Mouse (Mus musculus) bone marrow macrophage, adult 2 months (primary cell): Measurements from ENCODE around the gene Slc8b1. TPM values are rescaled to one million over a fixed set of nuclear protein-coding genes. Genes with fewer than 3 reads are reported as not detected.

Source experiments
- H3K27ac ChIP-seq: 2 replicates; pipeline ENCODE4 v1.5.1; 2012; ENCODE audit warnings: low read depth, low read length; ENCODE audit not compliant: insufficient read depth
- H3K4me1 ChIP-seq: 2 replicates; pipeline ENCODE4 v1.6.1; 2012; ENCODE audit warnings: low read length; ENCODE audit not compliant: control insufficient read depth, insufficient read depth
- H3K4me3 ChIP-seq: 2 replicates; pipeline ENCODE4 v1.5.1; 2012; ENCODE audit warnings: mild to moderate bottlenecking, low read length, moderate library complexity; ENCODE audit not compliant: insufficient read depth
- CTCF ChIP-seq: IDR thresholded peaks from 2 replicates; pipeline ENCODE4 v1.5.1; 2012; ENCODE audit warnings: low read depth, mild to moderate bottlenecking, low read length, moderate library complexity
- POLR2A ChIP-seq: IDR thresholded peaks from 2 replicates; pipeline ENCODE4 v1.6.1; 2012; ENCODE audit warnings: mild to moderate bottlenecking, low read depth, low read length, borderline replicate concordance
- polyA plus RNA-seq: library from polyadenylated mRNA; stranded (reverse); fragments of >200 nt; gene quantifications from 2 replicates; pipeline ENCODE4 v1.2.4, GENCODE M21; 2012; ENCODE audit not compliant: missing spikeins, insufficient read depth, insufficient read length

Gene Slc8b1
- polyA plus RNA-seq, 1 experiment = 79.4 TPM

- Histone ChIP-seq H3K4me3 (no peak overlapping the region), H3K4me1 (no peaks in the 10 kb centered on the region), H3K27ac (no peak overlapping the region)
- TF ChIP-seq POLR2A = no peak
- no peak for TF ChIP-seq CTCF
Observed at GRCm38 (mm10) chr5:120473361-120473760, 37.6 kb upstream of the Slc8b1 start.

GRCm38 (mm10) chr5:120475861-120476260 lies 35.1 kb upstream of the Slc8b1 start:
- Histone ChIP-seq H3K27ac (no peak overlapping the region), H3K4me1 (no peaks in the 10 kb centered on the region), H3K4me3 (no peak overlapping the region)
- TF ChIP-seq POLR2A (no peak), CTCF (no peak)

GRCm38 (mm10) chr5:120476296-120476695 lies 34.7 kb upstream of the Slc8b1 start, which contains the start of gene Sds:
TSS of gene Sds (plus strand) at chr5:120476526.
- Histone ChIP-seq H3K4me3 (no peak within 1 kb of the TSS), H3K27ac (no peak within 1 kb of the TSS), H3K4me1 (no peaks in the 10 kb centered on the region)
- TF ChIP-seq CTCF = no peak
- TF ChIP-seq POLR2A = no peak

- no peak overlapping the region for H3K4me3 ChIP-seq
- TF ChIP-seq CTCF (no peak), POLR2A (no peak)
- no peak overlapping the region for H3K27ac ChIP-seq
- no peaks in the 10 kb centered on the region for H3K4me1 ChIP-seq
Observed at GRCm38 (mm10) chr5:120477993-120478392, 33.0 kb upstream of the Slc8b1 start.

GRCm38 (mm10) chr5:120479538-120479937 lies 31.4 kb upstream of the Slc8b1 start:
- Histone ChIP-seq H3K27ac (no peak overlapping the region), H3K4me1 (no peaks in the 10 kb centered on the region)
- TF ChIP-seq POLR2A (no peak), CTCF (no peak)

GRCm38 (mm10) chr5:120481205-120481604 lies 29.8 kb upstream of the Slc8b1 start:
- no peak for TF ChIP-seq CTCF
- no peak for TF ChIP-seq POLR2A
- H3K27ac ChIP-seq = no peak overlapping the region
- H3K4me1 ChIP-seq = no peaks in the 10 kb centered on the region
- no peak overlapping the region for H3K4me3 ChIP-seq

More at GRCm38 (mm10) chr5:120479538-120479937, 31.4 kb upstream of the Slc8b1 start:
- H3K4me3 ChIP-seq = no peak overlapping the region

- no peak for TF ChIP-seq CTCF
- TF ChIP-seq POLR2A = no peak
- Histone ChIP-seq H3K4me1 (no peaks in the 10 kb centered on the region), H3K27ac (no peak overlapping the region), H3K4me3 (no peak overlapping the region)
Observed at GRCm38 (mm10) chr5:120483399-120483798, 27.6 kb upstream of the Slc8b1 start.

- no peaks in the 10 kb centered on the region for H3K4me1 ChIP-seq
- H3K4me3 ChIP-seq = no peak overlapping the region
- TF ChIP-seq POLR2A (no peak), CTCF (no peak)
- no peak overlapping the region for H3K27ac ChIP-seq
Observed at GRCm38 (mm10) chr5:120487844-120488243, 23.1 kb upstream of the Slc8b1 start.

GRCm38 (mm10) chr5:120490679-120491192 lies 20.2 kb upstream of the Slc8b1 start:
- Histone ChIP-seq H3K4me3 (no peak overlapping the region), H3K4me1 (no peaks in the 10 kb centered on the region), H3K27ac (no peak overlapping the region)
- TF ChIP-seq POLR2A (no peak), CTCF (no peak)

GRCm38 (mm10) chr5:120492437-120492836 lies 18.5 kb upstream of the Slc8b1 start:
- TF ChIP-seq CTCF (no peak), POLR2A (no peak)
- H3K27ac ChIP-seq = no peak overlapping the region

More at GRCm38 (mm10) chr5:120492437-120492836, 18.5 kb upstream of the Slc8b1 start:
- no peaks in the 10 kb centered on the region for H3K4me1 ChIP-seq
- no peak overlapping the region for H3K4me3 ChIP-seq
